8 mouse cellular contexts compared by ENCODE assay signal in genomic region chr11:45926640-45927082, GRCm38 (mm10). TPM values are rescaled to one million over a fixed set of nuclear protein-coding genes. Genes with fewer than 3 reads are reported as not detected.
DNase-seq lines count a peak whose midpoint lies in the region; ATAC-seq lines count a peak whose summit lies in the region.

No protein-coding gene starts in this region.

- peak overlapping the region; percentile 39; the same call in 1 of the 2 replicates for H3K9ac ChIP-seq in hindbrain, embryonic 14.5 days

- WGBS in hindbrain, embryonic 14.5 days: under 1% methylated on average over 9 of the region's 9 CpGs

- no peaks in the 10 kb centered on the region for H3K27me3 ChIP-seq in hindbrain, embryonic 14.5 days (ENCODE audit: control insufficient read depth, insufficient read depth, low read length)

- peaks cover 19% of the 10 kb centered on the region for H3K36me3 ChIP-seq in hindbrain, embryonic 14.5 days (replicated peaks; ENCODE audit: control insufficient read depth, insufficient read depth)

- H3K4me3 ChIP-seq in hindbrain, embryonic 14.5 days (replicated peaks; ENCODE audit: low read length): peak overlapping the region; percentile 29

- peak overlapping the region; percentile 54 for H3K4me2 ChIP-seq in hindbrain, embryonic 14.5 days (replicated peaks)

- H3K9me3 ChIP-seq in hindbrain, embryonic 14.5 days (ENCODE audit: control insufficient read depth, low read length): no peaks in the 10 kb centered on the region

- peak overlapping the region; percentile 3; the same call in 1 of the 2 replicates for H3K27ac ChIP-seq in hindbrain, embryonic 14.5 days

- peak; percentile 83 for DNase-seq in WW6 (ENCODE audit: low read depth, low spot score)
- DNase-seq in cerebellum, postnatal 25 days: peak; percentile 82 to 84
- peak; percentile 56 to 73 for DNase-seq in frontal cortex, postnatal 25 days (ENCODE audit: low spot score in 2 of 2)
- peak; percentile 87 for DNase-seq in hindbrain, embryonic 14.5 days (ENCODE audit: low spot score)
- DNase-seq in layer of hippocampus, postnatal 25 days (ENCODE audit: extremely low spot score in 1 of 2, low spot score in 1 of 2): peak; percentile 59 to 72
- peak; percentile 79 for DNase-seq in lung, postnatal 25 days (ENCODE audit: low spot score)
- DNase-seq in retina, adult 2 months (ENCODE audit: low read depth, low spot score): peak; percentile 57
- DNase-seq in thymus, postnatal 25 days: peak; percentile 78

- peak; percentile 90 for ATAC-seq in hindbrain, embryonic 14.5 days (ENCODE audit: low FRiP score)

- peaks cover 6% of the 10 kb centered on the region for H3K4me1 ChIP-seq in hindbrain, embryonic 14.5 days (replicated peaks; ENCODE audit: control insufficient read depth, insufficient read depth, low read length)

RNA-seq across cellular contexts. Expression of gene Lsm11, which starts 18.1 kb away (rescaled TPM):
- 30.5 and 36.2 TPM in 2 replicates for polyA plus RNA-seq in hindbrain, embryonic 14.5 days (2014; fragmentation: Nextera tagmentation; extraction: Ambion mirVana)
- 10 to 100 TPM; 35.5 to 37.0 TPM for total RNA-seq in layer of hippocampus, postnatal 25 days (2021)

RNA-seq across cellular contexts. Expression of gene Thg1l, which starts 28.6 kb away (rescaled TPM):
- polyA plus RNA-seq in hindbrain, embryonic 14.5 days (2014; fragmentation: Nextera tagmentation; extraction: Ambion mirVana): 8.7 and 9.4 TPM in 2 replicates
- 10 to 100 TPM in 1 of 2 experiments, 1 to 10 TPM in 1; 9.8 to 12.4 TPM for total RNA-seq in layer of hippocampus, postnatal 25 days (2021)

RNA-seq across cellular contexts. Expression of gene Sox30, which starts 53.4 kb away (rescaled TPM):
- polyA plus RNA-seq in hindbrain, embryonic 14.5 days (2014; fragmentation: Nextera tagmentation; extraction: Ambion mirVana): 0.08 and 0.09 TPM in 2 replicates
- total RNA-seq in layer of hippocampus, postnatal 25 days (2021): under 1 TPM; 0.12 to 0.17 TPM

Comparison
In these comparisons a context has a peak if more than half of its experiments do, and no peak if none do; other contexts are left out.
1. Peak in every context shown above with its lines: DNase-seq, ATAC-seq, H3K4me3 ChIP-seq and H3K27ac ChIP-seq.